Mouse (Mus musculus) inflammation-experienced regulatory T-cells, adult 6 months (primary cell): ENCODE results near the gene Pdzd2. TPM values are rescaled to one million over a fixed set of nuclear protein-coding genes. Genes with fewer than 3 reads are reported as not detected.
A peak's percentile ranks its signal among the peaks of the same experiment; 100 is the strongest.

Source experiments
- ATAC-seq: one replicate; pipeline ENCODE4 v1.8.0; 2017
- polyA plus RNA-seq, 3 experiments: library from polyadenylated mRNA; unstranded; fragments of 100-300 nt; shearing (Covaris generic); gene quantifications; one replicate each; pipeline ENCODE4 v1.2.1; 2017

Gene Pdzd2
- polyA plus RNA-seq, 3 experiments from 2014 or later: 0.34 to 0.46 (median 0.40) TPM

- ATAC-seq: no peak
Observed at GRCm38 (mm10) chr15:12518370-12518973, 221.3 kb downstream of the Pdzd2 start.

DNA sequence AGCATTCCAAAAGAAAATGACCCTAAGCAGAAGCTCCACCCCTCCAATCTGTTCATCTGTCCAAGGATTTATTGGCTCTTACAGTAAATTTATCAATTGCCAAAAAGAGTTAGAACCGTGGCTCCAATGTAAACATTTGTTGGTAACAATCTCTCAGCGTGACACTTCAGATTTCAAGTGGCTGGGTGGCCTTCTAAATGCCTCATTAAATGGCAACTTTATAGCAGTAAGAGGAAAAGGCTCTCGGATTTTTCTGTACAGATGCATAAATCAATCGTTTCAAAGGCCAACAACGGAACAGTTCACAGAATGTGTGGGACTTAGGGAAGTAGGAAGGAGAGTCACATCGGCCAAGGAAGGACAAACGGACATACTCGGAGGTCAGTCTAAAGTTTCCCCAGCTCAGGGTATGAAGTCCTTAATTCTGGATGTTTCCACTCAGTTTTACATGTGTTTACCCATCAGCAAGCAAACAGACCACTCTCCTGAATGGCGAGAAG lies 222.4 kb downstream of the Pdzd2 start:
- ATAC-seq: no peak

GRCm38 (mm10) chr15:12515272-12515844 lies 224.4 kb downstream of the Pdzd2 start:
- ATAC-seq: no peak

GRCm38 (mm10) chr15:12513526-12513925 lies 226.2 kb downstream of the Pdzd2 start:
- ATAC-seq: no peak

- no peak for ATAC-seq
Observed at GRCm38 (mm10) chr15:12508765-12509377, 230.9 kb downstream of the Pdzd2 start.

DNA sequence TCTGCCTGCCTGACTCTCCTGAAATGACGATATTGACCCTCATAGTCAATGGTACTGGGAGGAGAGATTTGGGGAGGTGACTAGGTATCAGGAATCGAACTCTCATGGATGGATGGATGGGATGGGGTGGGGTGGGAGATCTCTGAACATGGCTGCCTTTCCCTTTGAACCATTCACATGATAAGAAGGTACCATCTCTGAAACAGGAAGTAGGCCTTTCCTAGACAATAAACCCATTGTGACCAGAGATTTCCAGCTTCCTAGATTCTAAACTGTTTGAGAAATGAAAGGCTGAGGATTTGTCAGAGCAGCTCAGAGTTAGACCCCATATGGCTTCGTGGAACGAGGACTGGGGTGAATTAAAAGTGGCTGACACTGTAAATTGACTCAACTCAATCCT lies 232.2 kb downstream of the Pdzd2 start:
- no peak for ATAC-seq

GRCm38 (mm10) chr15:12506514-12506913 lies 233.2 kb downstream of the Pdzd2 start:
- no peak for ATAC-seq

GRCm38 (mm10) chr15:12506085-12506484 lies 233.6 kb downstream of the Pdzd2 start:
- ATAC-seq: no peak

- ATAC-seq: no peak
Observed at GRCm38 (mm10) chr15:12505556-12505955, 234.2 kb downstream of the Pdzd2 start.

- ATAC-seq: no peak
Observed at GRCm38 (mm10) chr15:12503907-12504306, 235.8 kb downstream of the Pdzd2 start.

GRCm38 (mm10) chr15:12501924-12502548 lies 237.7 kb downstream of the Pdzd2 start:
- ATAC-seq: no peak

GRCm38 (mm10) chr15:12500674-12501073 lies 239.1 kb downstream of the Pdzd2 start:
- ATAC-seq: no peak

- ATAC-seq: no peak
Observed at GRCm38 (mm10) chr15:12494084-12494483, 245.6 kb downstream of the Pdzd2 start.

- no peak for ATAC-seq
Observed at GRCm38 (mm10) chr15:12493258-12493657, 246.5 kb downstream of the Pdzd2 start.

GRCm38 (mm10) chr15:12490969-12491368 lies 248.8 kb downstream of the Pdzd2 start:
- no peak for ATAC-seq

DNA sequence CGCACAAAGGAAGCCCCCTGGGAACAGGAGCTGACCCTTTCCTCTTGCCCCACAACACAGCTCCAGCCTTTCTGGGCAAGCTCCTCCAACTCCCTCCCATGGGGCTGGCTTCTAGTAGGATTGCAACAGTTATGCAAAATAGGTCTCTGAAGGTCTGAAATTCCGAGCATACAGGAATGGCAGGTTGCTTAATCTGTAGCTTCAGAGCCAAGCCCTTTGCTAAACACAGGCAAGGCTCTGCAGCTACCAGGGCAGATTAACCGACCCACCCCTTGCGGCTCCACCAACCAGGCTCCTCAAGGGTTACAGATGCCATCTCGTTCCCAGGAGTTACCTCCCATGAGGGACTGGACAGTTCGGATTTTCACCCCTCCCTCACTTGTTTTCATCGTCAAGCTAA lies 249.2 kb downstream of the Pdzd2 start:
- ATAC-seq: no peak

GRCm38 (mm10) chr15:12488316-12488715 lies 251.4 kb downstream of the Pdzd2 start:
- ATAC-seq: no peak

GRCm38 (mm10) chr15:12481261-12481660 lies 258.5 kb downstream of the Pdzd2 start:
- ATAC-seq: no peak

- no peak for ATAC-seq
Observed at GRCm38 (mm10) chr15:12480369-12480768, 259.4 kb downstream of the Pdzd2 start.

- ATAC-seq: peak; percentile 14
Observed at GRCm38 (mm10) chr15:12479326-12479725, 260.4 kb downstream of the Pdzd2 start.

GRCm38 (mm10) chr15:12473596-12473995 lies 266.1 kb downstream of the Pdzd2 start:
- no peak for ATAC-seq

DNA sequence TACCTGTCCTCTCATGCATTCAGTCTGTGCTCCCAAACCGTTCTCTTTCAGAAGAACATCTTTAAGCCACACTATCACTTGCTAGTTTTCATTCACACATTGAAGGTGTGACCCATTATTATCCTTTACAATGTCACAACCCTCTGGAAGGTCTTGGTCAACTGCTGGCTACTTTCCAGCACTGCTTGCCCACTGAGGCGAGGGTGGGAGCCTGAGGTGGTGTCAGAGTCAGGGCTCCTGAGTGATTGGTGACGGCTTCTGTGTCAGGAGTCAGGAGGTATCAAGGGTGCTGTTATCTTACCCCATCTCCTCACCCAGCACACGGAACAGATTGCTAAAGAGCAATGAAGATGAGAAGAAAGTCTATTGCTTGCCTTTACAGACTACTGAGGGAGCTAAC lies 267.1 kb downstream of the Pdzd2 start:
- ATAC-seq: no peak
